8 mouse cellular contexts compared by ENCODE assay signal in genomic region chr3:100489133-100490009, GRCm38 (mm10). TPM values are rescaled to one million over a fixed set of nuclear protein-coding genes. Genes with fewer than 3 reads are reported as not detected.
DNase-seq lines count a peak whose midpoint lies in the region; ATAC-seq and TF ChIP-seq lines count a peak whose summit lies in the region.

Gene Tent5c (minus strand): TSS chr3:100489324.

- peak within 1 kb of the TSS; percentile 93 for H3K4me2 ChIP-seq in embryonic facial prominence, embryonic 15.5 days (replicated peaks)
- H3K4me2 ChIP-seq in kidney, embryonic 14.5 days (replicated peaks; ENCODE audit: low read depth, low read length), result peak within 1 kb of the TSS; percentile 98
- H3K4me2 ChIP-seq in limb, embryonic 15.5 days, result peak within 1 kb of the TSS; percentile 95

- peak; percentile 77 for DNase-seq in 3134 (ENCODE audit: extremely low read depth, insufficient read length, low spot score)
- peak; percentile 96 for DNase-seq in heart, adult 9 months (ENCODE audit: low spot score in 2 of 2)
- peak; percentile 61 to 85 for DNase-seq in monocyte, adult 2 months (ENCODE audit: low read depth in 1 of 2, low spot score in 2 of 2)
- DNase-seq in spleen, postnatal 36 days (ENCODE audit: low spot score in 2 of 2), result peak; percentile 94 to 96

- TF ChIP-seq CTCF in bone marrow, adult 2 months (IDR thresholded peaks at IDR 0.05; ENCODE audit: control insufficient read depth, insufficient read depth, low read length), result no peak

- peak; percentile 94 for TF ChIP-seq POLR2A in bone marrow, adult 2 months (IDR thresholded peaks at IDR 0.05; ENCODE audit: borderline replicate concordance, control insufficient read depth, low read depth, low read length)

- H3K36me3 ChIP-seq in embryonic facial prominence, embryonic 15.5 days, result no peaks in the 10 kb centered on the region
- no peaks in the 10 kb centered on the region for H3K36me3 ChIP-seq in kidney, embryonic 14.5 days (ENCODE audit: control insufficient read depth, insufficient read depth, low read length)
- no peaks in the 10 kb centered on the region for H3K36me3 ChIP-seq in limb, embryonic 15.5 days

- H3K4me1 ChIP-seq in bone marrow, adult 2 months (ENCODE audit: control insufficient read depth, insufficient read depth, low read length), result peaks cover 2% of the 10 kb centered on the region; the same call in 1 of the 2 replicates
- H3K4me1 ChIP-seq in embryonic facial prominence, embryonic 15.5 days, result peaks cover 12% of the 10 kb centered on the region
- H3K4me1 ChIP-seq in kidney, embryonic 14.5 days (ENCODE audit: control insufficient read depth, insufficient read depth, low read length), result peaks cover 5% of the 10 kb centered on the region
- peaks cover 20% of the 10 kb centered on the region for H3K4me1 ChIP-seq in limb, embryonic 15.5 days

- peak; percentile 94 for ATAC-seq in embryonic facial prominence, embryonic 15.5 days (ENCODE audit: insufficient number of reproducible peaks, low FRiP score, low TSS enrichment, low read depth)
- peak; percentile 96 for ATAC-seq in kidney, embryonic 14.5 days (ENCODE audit: low FRiP score, low TSS enrichment)
- peak; percentile 90 for ATAC-seq in limb, embryonic 15.5 days (ENCODE audit: insufficient number of reproducible peaks, low FRiP score, low TSS enrichment, low read depth)

- H3K27me3 ChIP-seq in embryonic facial prominence, embryonic 15.5 days, result peaks cover 34% of the 10 kb centered on the region
- H3K27me3 ChIP-seq in kidney, embryonic 14.5 days (ENCODE audit: control insufficient read depth, insufficient read depth, low read length), result peaks cover 23% of the 10 kb centered on the region
- H3K27me3 ChIP-seq in limb, embryonic 15.5 days, result peaks cover 30% of the 10 kb centered on the region

- H3K9ac ChIP-seq in embryonic facial prominence, embryonic 15.5 days, result peak within 1 kb of the TSS; percentile 35
- peak within 1 kb of the TSS; percentile 61 for H3K9ac ChIP-seq in kidney, embryonic 14.5 days (ENCODE audit: low read depth, low read length)
- H3K9ac ChIP-seq in limb, embryonic 15.5 days, result peak within 1 kb of the TSS; percentile 54

- WGBS in bone marrow, adult 2 months, result 2% methylated on average over 72 of the region's 73 CpGs
- WGBS in embryonic facial prominence, embryonic 15.5 days, result under 1% methylated on average over 53 of the region's 73 CpGs
- under 1% methylated on average over 49 of the region's 73 CpGs for WGBS in kidney, embryonic 14.5 days
- WGBS in limb, embryonic 15.5 days, result under 1% methylated on average over 69 of the region's 73 CpGs

- H3K4me3 ChIP-seq in bone marrow, adult 2 months (replicated peaks; ENCODE audit: control insufficient read depth, low read depth, low read length), result peak within 1 kb of the TSS; percentile 94
- peak within 1 kb of the TSS; percentile 66 for H3K4me3 ChIP-seq in embryonic facial prominence, embryonic 15.5 days (replicated peaks)
- peak within 1 kb of the TSS; percentile 62 for H3K4me3 ChIP-seq in kidney, embryonic 14.5 days (ENCODE audit: low read length)
- H3K4me3 ChIP-seq in limb, embryonic 15.5 days, result peak within 1 kb of the TSS; percentile 68

- no peaks in the 10 kb centered on the region for H3K9me3 ChIP-seq in embryonic facial prominence, embryonic 15.5 days (replicated peaks)
- H3K9me3 ChIP-seq in kidney, embryonic 14.5 days (ENCODE audit: control insufficient read depth, low read length), result no peaks in the 10 kb centered on the region
- no peaks in the 10 kb centered on the region for H3K9me3 ChIP-seq in limb, embryonic 15.5 days

- H3K27ac ChIP-seq in bone marrow, adult 2 months (ENCODE audit: control insufficient read depth, insufficient read depth, low read depth, low read length, poor library complexity), result peak within 1 kb of the TSS; percentile 92
- H3K27ac ChIP-seq in embryonic facial prominence, embryonic 15.5 days (replicated peaks), result peak within 1 kb of the TSS; percentile 39; the same call in 1 of the 2 replicates
- H3K27ac ChIP-seq in kidney, embryonic 14.5 days (ENCODE audit: low read depth, low read length), result no peak within 1 kb of the TSS
- H3K27ac ChIP-seq in limb, embryonic 15.5 days, result peak within 1 kb of the TSS; percentile 57

RNA-seq across cellular contexts. Expression of gene Tent5c, which starts in this region (rescaled TPM):
- 151 and 236 TPM in 2 replicates for polyA plus RNA-seq in bone marrow, adult 2 months (2011; ENCODE audit: insufficient read depth, insufficient read length, low replicate concordance, missing spikeins)
- polyA plus RNA-seq in embryonic facial prominence, embryonic 15.5 days (2015; fragmentation: Nextera tagmentation; extraction: Ambion mirVana), result 6.3 and 7.7 TPM in 2 replicates
- polyA plus RNA-seq in kidney, embryonic 14.5 days (2014; fragmentation: Nextera tagmentation; extraction: Ambion mirVana), result 1.8 and 5.7 TPM in 2 replicates
- 8.9 and 10.5 TPM in 2 replicates for polyA plus RNA-seq in limb, embryonic 15.5 days (2015; fragmentation: Nextera tagmentation; extraction: Ambion mirVana)

Comparison
In these comparisons a context has a peak if more than half of its experiments do, and no peak if none do; other contexts are left out.
1. RNA of gene Tent5c (polyA plus RNA-seq): 151 to 236 TPM in bone marrow, adult 2 months; 8.9 to 10.5 TPM in limb, embryonic 15.5 days, 6.3 to 7.7 TPM in embryonic facial prominence, embryonic 15.5 days and 1.8 to 5.7 TPM in kidney, embryonic 14.5 days; every median in the first group is over 10 times any median in the second.
2. Peak in every context shown above with its lines, with median percentiles within 50 percentile points of each other: DNase-seq, H3K4me3 ChIP-seq, ATAC-seq, H3K4me2 ChIP-seq and H3K9ac ChIP-seq.